Mouse (Mus musculus): Measurements from ENCODE around the gene Chrm3. TPM values are rescaled to one million over a fixed set of nuclear protein-coding genes. Genes with fewer than 3 reads are reported as not detected.

The Chrm3 gene
- polyA plus RNA-seq, 1 experiment from 2014 or later: 0.93 TPM

DNA sequence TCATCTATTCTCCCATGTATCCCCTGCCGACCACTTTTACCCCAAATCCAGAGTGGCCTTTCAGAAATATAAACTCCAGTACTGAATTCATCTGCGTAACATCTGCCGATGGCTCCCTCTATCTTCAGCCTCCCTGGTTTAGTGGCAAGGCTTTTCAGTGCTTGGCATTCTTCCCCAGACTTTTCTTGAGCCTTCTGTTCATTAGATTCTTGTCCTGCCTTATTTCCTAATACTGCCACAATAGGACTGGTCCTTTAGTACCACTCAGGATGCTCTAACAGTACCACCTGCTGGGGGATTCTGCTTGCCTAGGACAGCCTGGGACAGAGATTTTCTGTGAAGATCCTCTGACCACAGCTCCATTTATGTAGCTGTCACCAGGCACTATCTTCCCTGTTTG, 367.1 kb downstream of the Chrm3 start:
- Histone ChIP-seq H3K9me3 (ENCODE audit: control insufficient read depth, low read length) (no peaks in the 10 kb centered on the region), H3K27me3 (replicated peaks; ENCODE audit: control insufficient read depth, insufficient read depth, low read length) (no peaks in the 10 kb centered on the region), H3K4me3 (ENCODE audit: low read length) (no peak overlapping the region), H3K36me3 (ENCODE audit: control insufficient read depth, insufficient read depth, low read length) (no peaks in the 10 kb centered on the region), H3K27ac (ENCODE audit: low read length) (no peak overlapping the region), H3K9ac (ENCODE audit: low read depth, low read length) (no peak overlapping the region), H3K4me2 (ENCODE audit: low read depth, low read length) (no peak overlapping the region), H3K4me1 (ENCODE audit: control insufficient read depth, insufficient read depth, low read length) (no peaks in the 10 kb centered on the region)
- 87% methylated on average over 3 of the region's 3 CpGs for WGBS
- ATAC-seq: no peak

DNA sequence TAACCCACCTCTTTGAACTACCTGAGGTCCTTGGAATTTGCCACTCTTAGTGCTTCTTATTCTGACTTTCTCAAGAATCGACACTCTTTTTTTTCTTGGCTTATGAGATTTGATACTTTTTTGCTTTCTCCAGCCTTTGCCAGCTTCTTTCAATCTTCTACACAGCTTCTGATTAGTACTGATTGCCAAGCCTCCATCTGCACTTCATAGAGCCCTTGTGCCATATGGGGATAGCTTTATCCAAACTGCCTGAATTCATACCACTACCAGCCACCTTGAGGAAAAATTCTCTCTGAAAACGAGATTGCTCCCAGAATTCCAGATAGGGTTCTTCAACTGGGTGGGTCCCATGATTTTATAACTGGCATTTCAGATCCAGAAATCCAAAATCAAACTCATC, 368.0 kb downstream of the Chrm3 start:
- WGBS: 81% methylated on average over 2 of the region's 2 CpGs
- H3K9ac ChIP-seq (ENCODE audit: low read depth, low read length): no peak overlapping the region
- no peak for ATAC-seq
- H3K27ac ChIP-seq (ENCODE audit: low read length): no peak overlapping the region
- H3K4me1 ChIP-seq (ENCODE audit: control insufficient read depth, insufficient read depth, low read length): no peaks in the 10 kb centered on the region
- H3K4me3 ChIP-seq (ENCODE audit: low read length): no peak overlapping the region
- H3K27me3 ChIP-seq (replicated peaks; ENCODE audit: control insufficient read depth, insufficient read depth, low read length): no peaks in the 10 kb centered on the region
- no peaks in the 10 kb centered on the region for H3K9me3 ChIP-seq (ENCODE audit: control insufficient read depth, low read length)
- H3K36me3 ChIP-seq (ENCODE audit: control insufficient read depth, insufficient read depth, low read length): no peaks in the 10 kb centered on the region
- no peak overlapping the region for H3K4me2 ChIP-seq (ENCODE audit: low read depth, low read length)

DNA sequence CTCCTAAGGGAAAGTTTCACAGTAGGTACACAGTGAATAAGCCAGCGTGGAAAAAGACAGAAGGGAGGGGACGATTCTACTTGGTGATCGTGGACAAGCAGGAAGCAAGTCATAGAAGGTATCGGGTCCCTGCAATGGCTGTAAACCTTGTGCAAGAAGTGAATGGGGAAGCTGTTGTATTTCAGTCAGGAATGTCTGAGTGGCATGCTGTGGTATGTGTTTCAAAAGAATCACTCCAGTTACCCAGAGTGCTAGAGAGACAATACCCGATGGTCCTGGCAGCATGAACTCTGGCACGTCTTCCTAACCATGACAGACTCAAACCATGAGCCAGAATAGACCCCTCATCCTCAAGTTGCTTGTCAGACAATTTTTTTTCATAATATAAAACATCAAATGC, 375.0 kb downstream of the Chrm3 start:
- Histone ChIP-seq H3K9me3 (ENCODE audit: control insufficient read depth, low read length) (no peaks in the 10 kb centered on the region), H3K9ac (ENCODE audit: low read depth, low read length) (no peak overlapping the region), H3K27me3 (replicated peaks; ENCODE audit: control insufficient read depth, insufficient read depth, low read length) (no peaks in the 10 kb centered on the region), H3K4me2 (ENCODE audit: low read depth, low read length) (no peak overlapping the region), H3K4me3 (ENCODE audit: low read length) (no peak overlapping the region), H3K27ac (ENCODE audit: low read length) (no peak overlapping the region), H3K36me3 (ENCODE audit: control insufficient read depth, insufficient read depth, low read length) (no peaks in the 10 kb centered on the region), H3K4me1 (ENCODE audit: control insufficient read depth, insufficient read depth, low read length) (no peaks in the 10 kb centered on the region)
- no peak for ATAC-seq
- WGBS: 77% methylated on average over 6 of the region's 6 CpGs

DNA sequence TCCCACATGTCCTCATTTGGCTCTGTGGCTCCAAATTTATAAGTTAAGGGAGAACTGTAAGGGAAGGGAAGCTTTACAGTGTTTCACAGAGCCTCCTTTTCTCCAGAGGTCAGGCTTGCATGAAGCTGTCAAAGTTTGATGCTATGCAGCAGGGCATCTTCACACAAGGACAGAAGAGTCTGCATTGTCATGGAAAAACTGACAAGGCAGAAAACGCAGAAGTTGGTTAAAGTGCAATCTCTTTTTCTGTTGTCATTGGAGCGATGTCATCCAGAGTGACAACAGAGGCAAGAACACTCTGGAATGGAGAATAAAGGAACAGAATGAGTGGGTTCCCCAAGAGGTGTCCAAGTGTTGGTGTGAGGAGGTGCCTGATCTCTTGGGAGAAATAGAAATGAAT, 377.4 kb downstream of the Chrm3 start:
- Histone ChIP-seq H3K9me3 (ENCODE audit: control insufficient read depth, low read length) (no peaks in the 10 kb centered on the region), H3K36me3 (ENCODE audit: control insufficient read depth, insufficient read depth, low read length) (no peaks in the 10 kb centered on the region), H3K4me3 (ENCODE audit: low read length) (no peak overlapping the region), H3K27ac (ENCODE audit: low read length) (no peak overlapping the region), H3K4me2 (ENCODE audit: low read depth, low read length) (no peak overlapping the region), H3K9ac (ENCODE audit: low read depth, low read length) (no peak overlapping the region), H3K27me3 (replicated peaks; ENCODE audit: control insufficient read depth, insufficient read depth, low read length) (no peaks in the 10 kb centered on the region), H3K4me1 (ENCODE audit: control insufficient read depth, insufficient read depth, low read length) (no peaks in the 10 kb centered on the region)
- ATAC-seq: no peak
- WGBS: 63% methylated on average over 2 of the region's 2 CpGs

DNA sequence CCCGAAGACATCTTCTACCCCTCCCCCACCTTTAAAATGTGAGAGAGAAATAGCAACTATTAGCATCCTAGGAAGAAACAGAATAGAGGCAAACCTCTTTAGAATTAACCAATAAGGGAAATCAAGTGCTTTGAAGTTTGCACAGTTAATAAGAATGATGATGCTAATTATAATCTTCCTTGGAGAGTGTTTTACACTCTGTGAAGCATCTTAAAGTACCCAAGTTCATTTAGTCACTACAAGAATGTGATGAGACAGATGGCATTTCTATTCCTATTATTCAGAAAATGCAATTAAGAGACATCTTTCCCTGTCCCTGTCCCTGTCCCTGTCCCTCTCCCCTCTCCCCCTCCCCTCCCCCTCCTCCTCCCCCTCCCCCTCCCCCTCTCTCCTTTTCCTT, 382.9 kb downstream of the Chrm3 start:
- 74% methylated on average over 1 of the region's 1 CpGs for WGBS
- H3K9ac ChIP-seq (ENCODE audit: low read depth, low read length): no peak overlapping the region
- ATAC-seq: no peak
- no peaks in the 10 kb centered on the region for H3K27me3 ChIP-seq (replicated peaks; ENCODE audit: control insufficient read depth, insufficient read depth, low read length)
- H3K36me3 ChIP-seq (ENCODE audit: control insufficient read depth, insufficient read depth, low read length): no peaks in the 10 kb centered on the region
- no peak overlapping the region for H3K27ac ChIP-seq (ENCODE audit: low read length)
- H3K4me3 ChIP-seq (ENCODE audit: low read length): no peak overlapping the region
- no peak overlapping the region for H3K4me2 ChIP-seq (ENCODE audit: low read depth, low read length)
- H3K9me3 ChIP-seq (ENCODE audit: control insufficient read depth, low read length): no peaks in the 10 kb centered on the region
- H3K4me1 ChIP-seq (ENCODE audit: control insufficient read depth, insufficient read depth, low read length): no peaks in the 10 kb centered on the region

DNA sequence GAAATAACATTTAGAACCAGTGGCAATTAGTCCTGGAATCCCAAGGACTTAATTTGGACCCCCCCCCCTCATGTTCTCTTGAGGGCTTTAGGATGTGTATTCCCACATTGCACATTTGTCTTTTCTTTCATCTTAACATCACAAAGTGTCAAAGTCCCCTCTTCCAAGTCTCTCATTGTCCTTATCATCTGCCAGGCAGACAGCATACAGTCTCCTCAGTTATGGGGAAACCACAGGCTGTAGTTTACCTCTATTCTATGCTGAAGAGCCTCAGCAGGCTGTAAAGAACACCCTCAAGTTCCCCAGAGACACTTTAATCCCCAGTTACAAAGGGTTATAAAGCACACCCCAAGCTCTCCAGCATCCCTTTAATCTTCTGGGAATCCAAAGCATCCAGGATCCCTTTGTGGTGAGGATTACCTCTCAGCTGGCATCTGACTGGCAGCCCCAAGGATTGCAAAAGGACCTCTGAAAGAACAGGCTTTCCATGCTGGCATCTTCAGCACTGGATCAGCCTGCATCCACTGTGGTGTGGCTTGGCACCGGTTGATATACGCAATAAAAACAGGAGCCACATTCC, 386.8 kb downstream of the Chrm3 start:
- H3K9me3 ChIP-seq (ENCODE audit: control insufficient read depth, low read length): no peaks in the 10 kb centered on the region
- no peaks in the 10 kb centered on the region for H3K4me1 ChIP-seq (ENCODE audit: control insufficient read depth, insufficient read depth, low read length)
- H3K36me3 ChIP-seq (ENCODE audit: control insufficient read depth, insufficient read depth, low read length): no peaks in the 10 kb centered on the region
- H3K27ac ChIP-seq (ENCODE audit: low read length): no peak overlapping the region
- H3K27me3 ChIP-seq (replicated peaks; ENCODE audit: control insufficient read depth, insufficient read depth, low read length): no peaks in the 10 kb centered on the region
- H3K4me3 ChIP-seq (ENCODE audit: low read length): no peak overlapping the region
- ATAC-seq: no peak
- H3K9ac ChIP-seq (ENCODE audit: low read depth, low read length): no peak overlapping the region
- no peak overlapping the region for H3K4me2 ChIP-seq (ENCODE audit: low read depth, low read length)
- WGBS: 52% methylated on average over 2 of the region's 2 CpGs

DNA sequence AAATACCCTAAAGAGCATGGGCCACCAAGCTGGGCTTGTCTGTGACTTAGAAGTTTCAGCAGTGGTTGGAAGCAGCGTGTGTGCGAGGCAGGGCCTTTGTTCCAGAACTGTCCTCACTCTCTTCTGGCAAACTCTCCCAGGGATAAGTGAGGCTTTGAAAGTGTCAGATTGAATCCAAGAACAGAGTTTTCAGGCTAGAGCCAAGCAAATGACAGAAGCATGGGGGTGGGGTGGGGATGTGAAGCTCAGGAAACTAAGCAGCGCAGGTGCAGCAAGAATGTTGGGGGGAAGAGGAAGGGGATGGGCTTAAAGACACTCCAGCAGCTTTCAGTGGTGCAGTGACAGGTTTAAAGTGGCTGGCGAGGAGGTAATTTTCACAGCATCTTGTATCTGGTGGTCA, 388.8 kb downstream of the Chrm3 start:
- Histone ChIP-seq H3K4me3 (ENCODE audit: low read length) (no peak overlapping the region), H3K36me3 (ENCODE audit: control insufficient read depth, insufficient read depth, low read length) (no peaks in the 10 kb centered on the region), H3K9me3 (ENCODE audit: control insufficient read depth, low read length) (no peaks in the 10 kb centered on the region), H3K4me2 (ENCODE audit: low read depth, low read length) (no peak overlapping the region), H3K27me3 (replicated peaks; ENCODE audit: control insufficient read depth, insufficient read depth, low read length) (no peaks in the 10 kb centered on the region), H3K4me1 (ENCODE audit: control insufficient read depth, insufficient read depth, low read length) (no peaks in the 10 kb centered on the region), H3K27ac (ENCODE audit: low read length) (no peak overlapping the region), H3K9ac (ENCODE audit: low read depth, low read length) (no peak overlapping the region)
- 71% methylated on average over 4 of the region's 4 CpGs for WGBS
- no peak for ATAC-seq

DNA sequence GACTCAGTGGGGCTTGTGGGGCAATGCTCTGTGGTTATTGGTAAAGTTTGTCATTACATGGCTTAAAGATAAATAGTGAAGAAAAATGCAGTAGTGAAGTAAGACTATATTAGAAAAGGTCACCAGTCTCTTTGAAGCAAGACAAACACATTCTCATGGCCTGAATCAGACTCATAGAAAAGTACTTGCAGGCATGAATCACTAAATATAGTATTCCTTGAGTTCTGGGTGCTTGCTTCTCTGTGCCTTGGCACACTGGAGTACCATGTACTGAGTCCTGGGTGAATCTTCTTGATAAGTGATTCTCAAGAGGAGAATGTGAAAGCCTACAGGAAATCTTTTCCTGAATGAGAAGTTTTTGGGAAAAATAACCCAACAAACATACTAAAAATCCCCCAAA, 408.0 kb downstream of the Chrm3 start:
- no peak for ATAC-seq
- no peak overlapping the region for H3K9ac ChIP-seq (ENCODE audit: low read depth, low read length)
- H3K4me1 ChIP-seq (ENCODE audit: control insufficient read depth, insufficient read depth, low read length): no peaks in the 10 kb centered on the region
- no peaks in the 10 kb centered on the region for H3K9me3 ChIP-seq (ENCODE audit: control insufficient read depth, low read length)
- H3K4me2 ChIP-seq (ENCODE audit: low read depth, low read length): no peak overlapping the region
- H3K27me3 ChIP-seq (replicated peaks; ENCODE audit: control insufficient read depth, insufficient read depth, low read length): no peaks in the 10 kb centered on the region
- H3K27ac ChIP-seq (ENCODE audit: low read length): no peak overlapping the region
- H3K4me3 ChIP-seq (ENCODE audit: low read length): no peak overlapping the region
- H3K36me3 ChIP-seq (ENCODE audit: control insufficient read depth, insufficient read depth, low read length): no peaks in the 10 kb centered on the region

DNA sequence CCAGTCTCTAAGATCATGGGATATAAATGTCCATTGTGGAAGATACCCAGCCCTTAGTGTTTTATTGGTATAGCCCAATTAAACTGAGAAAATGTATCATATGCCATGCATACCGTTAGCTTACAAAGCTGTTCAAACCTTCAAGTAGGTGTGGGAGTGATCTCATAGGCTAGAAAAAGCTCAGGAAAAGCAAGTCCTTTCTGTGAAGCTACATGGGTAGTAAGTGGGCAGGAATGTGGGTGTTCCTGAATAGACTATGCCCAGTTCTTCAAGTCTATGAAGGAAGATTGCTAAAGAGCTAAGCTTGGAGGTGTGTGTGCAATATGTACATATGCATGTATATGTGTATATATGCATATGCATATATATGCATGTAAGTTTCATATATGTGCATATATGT, 409.3 kb downstream of the Chrm3 start:
- no peak overlapping the region for H3K9ac ChIP-seq (ENCODE audit: low read depth, low read length)
- H3K27me3 ChIP-seq (replicated peaks; ENCODE audit: control insufficient read depth, insufficient read depth, low read length): no peaks in the 10 kb centered on the region

DNA sequence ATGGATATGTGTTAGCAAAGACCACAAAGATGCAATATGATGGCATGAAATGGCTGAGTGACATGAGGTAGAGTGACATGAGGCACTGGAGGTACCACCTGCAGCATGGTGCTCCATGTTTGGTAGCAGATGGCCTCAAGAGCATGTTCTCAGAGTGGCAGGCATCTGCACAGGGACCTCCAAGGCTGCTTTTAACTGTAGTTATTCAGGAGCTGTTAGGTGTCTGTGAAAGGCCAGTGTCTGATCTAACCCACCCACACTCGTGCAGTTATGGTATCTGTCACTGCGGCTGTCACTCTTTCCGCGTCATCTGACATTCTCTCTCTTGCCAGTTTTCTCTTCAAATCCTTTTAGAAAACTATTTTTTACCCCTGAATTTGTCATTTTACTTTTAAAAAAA, 411.6 kb downstream of the Chrm3 start:
- 90% methylated on average over 4 of the region's 4 CpGs for WGBS
- no peak overlapping the region for H3K9ac ChIP-seq (ENCODE audit: low read depth, low read length)

More for the DNA sequence above, 409.3 kb downstream of the Chrm3 start:
- Histone ChIP-seq H3K36me3 (ENCODE audit: control insufficient read depth, insufficient read depth, low read length) (no peaks in the 10 kb centered on the region), H3K4me1 (ENCODE audit: control insufficient read depth, insufficient read depth, low read length) (no peaks in the 10 kb centered on the region), H3K4me3 (ENCODE audit: low read length) (no peak overlapping the region), H3K4me2 (ENCODE audit: low read depth, low read length) (no peak overlapping the region), H3K27ac (ENCODE audit: low read length) (no peak overlapping the region), H3K9me3 (ENCODE audit: control insufficient read depth, low read length) (no peaks in the 10 kb centered on the region)
- ATAC-seq: no peak
- 85% methylated on average over 1 of the region's 1 CpGs for WGBS

More for the DNA sequence above, 411.6 kb downstream of the Chrm3 start:
- H3K27ac ChIP-seq (ENCODE audit: low read length): no peak overlapping the region
- ATAC-seq: no peak
- no peak overlapping the region for H3K4me3 ChIP-seq (ENCODE audit: low read length)
- no peaks in the 10 kb centered on the region for H3K36me3 ChIP-seq (ENCODE audit: control insufficient read depth, insufficient read depth, low read length)
- H3K4me2 ChIP-seq (ENCODE audit: low read depth, low read length): no peak overlapping the region
- H3K9me3 ChIP-seq (ENCODE audit: control insufficient read depth, low read length): no peaks in the 10 kb centered on the region
- no peaks in the 10 kb centered on the region for H3K4me1 ChIP-seq (ENCODE audit: control insufficient read depth, insufficient read depth, low read length)
- no peaks in the 10 kb centered on the region for H3K27me3 ChIP-seq (replicated peaks; ENCODE audit: control insufficient read depth, insufficient read depth, low read length)

Measured in intestine, embryonic 16.5 days (tissue).